Mouse (Mus musculus): ENCODE results near the gene Ranbp10.

The Ranbp10 gene

DNA sequence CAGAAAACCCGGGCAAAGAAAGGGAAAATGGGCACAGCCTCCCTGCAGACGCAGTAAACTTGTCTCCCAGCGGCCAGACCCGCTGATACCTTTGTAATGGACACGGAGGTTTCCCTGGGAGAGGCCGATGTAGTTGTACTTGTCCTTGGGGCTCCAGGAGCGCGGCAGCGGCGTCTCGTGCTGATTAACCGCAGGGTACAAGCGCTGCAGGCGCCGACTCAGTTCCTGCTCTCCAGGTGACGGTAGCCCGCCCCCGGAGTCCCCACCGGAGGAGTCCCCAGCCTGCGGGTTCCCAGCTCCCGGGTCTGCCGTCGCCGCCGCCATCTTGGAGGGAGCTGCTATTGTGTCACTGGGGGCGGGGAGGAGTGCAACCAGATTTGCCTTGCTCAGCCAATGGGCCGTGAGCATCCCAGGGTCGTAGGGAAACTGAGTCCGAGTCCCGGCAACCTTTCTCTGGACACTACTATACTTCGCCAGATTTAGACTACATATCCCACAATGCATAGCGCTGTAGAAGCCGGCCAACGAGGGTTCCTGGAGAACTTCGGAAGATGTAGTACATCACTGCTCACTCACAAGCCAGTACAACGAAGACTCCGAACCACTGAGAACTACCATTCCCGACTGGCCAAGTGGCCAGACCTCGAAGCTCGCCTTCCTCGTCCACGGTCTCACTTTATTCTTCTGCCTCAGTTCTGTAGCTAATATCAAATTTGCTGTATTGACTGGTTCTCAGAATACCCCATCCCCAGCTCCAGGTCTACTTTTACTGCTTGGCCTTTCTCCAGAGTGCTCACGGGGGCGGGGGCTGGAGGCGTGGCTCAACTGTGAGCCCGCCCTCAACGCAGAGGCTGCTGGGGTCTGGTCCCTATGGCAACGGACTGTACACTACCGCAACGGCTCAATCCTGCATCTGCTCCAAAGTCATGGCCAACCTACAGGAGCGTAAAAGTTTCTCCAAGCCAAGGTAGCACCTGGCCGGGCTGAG lies at the start of gene Ranbp10, which contains the start of gene Tsnaxip1:
Gene Ranbp10 (minus strand): TSS at position 490 of the 988 bp plus-strand sequence.
Gene Tsnaxip1 (plus strand): TSS at position 871 of the 988 bp plus-strand sequence.
- DNase-seq (ENCODE audit: low spot score), result peak; percentile 99

DNA sequence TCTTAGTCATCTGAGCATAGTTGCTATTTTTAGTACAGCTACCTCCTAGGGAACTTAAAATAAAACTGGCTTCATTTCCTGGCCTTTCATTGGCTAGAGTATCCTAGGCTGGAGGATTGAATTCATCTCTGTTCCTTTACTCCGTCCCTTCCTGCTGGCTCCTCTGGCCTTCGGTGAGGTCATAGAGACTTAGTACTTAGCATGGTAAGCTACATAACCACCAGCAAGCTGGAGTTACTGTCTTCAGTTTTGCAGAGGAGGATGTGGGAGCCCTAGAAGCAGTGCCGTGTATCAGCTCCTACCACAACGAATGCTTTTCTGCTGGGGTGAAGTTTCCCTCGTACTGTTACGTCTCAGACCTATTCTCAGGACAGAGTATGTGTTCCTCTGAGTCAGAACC lies 47.2 kb upstream of the Ranbp10 start:
- DNase-seq (ENCODE audit: low spot score), result no peak

DNA sequence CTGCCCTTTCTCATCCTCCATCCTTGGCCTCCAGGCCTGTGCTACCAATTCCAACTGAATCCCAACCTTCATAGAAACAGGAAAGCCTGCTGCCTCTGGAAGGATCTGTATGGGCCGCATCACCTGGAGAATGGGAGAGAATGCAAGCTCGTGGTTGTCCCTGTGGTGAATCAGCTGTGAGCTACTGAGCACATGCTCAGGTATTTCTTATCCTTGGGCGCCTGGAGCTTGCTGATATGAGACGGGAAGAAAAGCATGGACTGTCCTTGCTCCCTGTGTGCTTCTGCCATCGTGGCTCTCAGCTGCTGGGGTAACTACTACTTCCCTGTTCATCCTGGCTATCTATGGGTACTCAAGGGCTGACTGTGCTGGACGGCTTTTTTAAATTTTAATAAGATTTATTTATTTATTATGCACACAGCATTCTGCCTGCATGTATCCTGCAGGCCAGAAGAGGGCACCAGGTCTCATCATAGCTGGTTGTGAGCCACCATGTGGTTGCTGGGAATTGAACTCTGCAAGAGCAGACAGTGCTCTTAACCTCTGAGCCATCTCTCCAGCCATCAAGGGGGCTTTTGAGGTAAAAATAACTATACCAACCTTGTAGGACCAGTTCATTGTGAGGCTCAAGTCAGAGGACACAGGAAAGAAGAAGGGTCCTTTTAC lies 39.3 kb upstream of the Ranbp10 start:
- DNase-seq (ENCODE audit: low spot score), result peak; percentile 29

DNA sequence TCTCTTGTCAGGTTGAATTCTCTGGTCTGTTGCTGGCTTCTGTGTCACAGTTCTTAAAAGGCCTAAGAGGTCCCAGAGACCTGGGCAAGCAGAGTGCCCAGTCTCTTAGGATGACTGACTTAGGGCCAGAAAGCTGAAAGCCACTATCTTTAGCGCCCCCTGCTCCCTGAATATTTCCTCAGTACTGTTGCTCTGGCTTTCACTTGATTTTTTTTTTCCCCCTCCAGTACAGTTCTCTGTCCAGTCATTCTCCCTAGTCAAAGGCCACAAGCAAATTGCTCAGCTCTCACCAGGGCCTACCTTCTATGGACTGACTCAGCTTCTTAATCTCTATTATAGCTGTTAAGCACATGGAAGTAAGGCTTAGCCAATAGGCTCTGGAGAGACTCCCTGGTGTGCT lies 34.8 kb upstream of the Ranbp10 start:
- DNase-seq (ENCODE audit: low spot score), result peak; percentile 54

DNA sequence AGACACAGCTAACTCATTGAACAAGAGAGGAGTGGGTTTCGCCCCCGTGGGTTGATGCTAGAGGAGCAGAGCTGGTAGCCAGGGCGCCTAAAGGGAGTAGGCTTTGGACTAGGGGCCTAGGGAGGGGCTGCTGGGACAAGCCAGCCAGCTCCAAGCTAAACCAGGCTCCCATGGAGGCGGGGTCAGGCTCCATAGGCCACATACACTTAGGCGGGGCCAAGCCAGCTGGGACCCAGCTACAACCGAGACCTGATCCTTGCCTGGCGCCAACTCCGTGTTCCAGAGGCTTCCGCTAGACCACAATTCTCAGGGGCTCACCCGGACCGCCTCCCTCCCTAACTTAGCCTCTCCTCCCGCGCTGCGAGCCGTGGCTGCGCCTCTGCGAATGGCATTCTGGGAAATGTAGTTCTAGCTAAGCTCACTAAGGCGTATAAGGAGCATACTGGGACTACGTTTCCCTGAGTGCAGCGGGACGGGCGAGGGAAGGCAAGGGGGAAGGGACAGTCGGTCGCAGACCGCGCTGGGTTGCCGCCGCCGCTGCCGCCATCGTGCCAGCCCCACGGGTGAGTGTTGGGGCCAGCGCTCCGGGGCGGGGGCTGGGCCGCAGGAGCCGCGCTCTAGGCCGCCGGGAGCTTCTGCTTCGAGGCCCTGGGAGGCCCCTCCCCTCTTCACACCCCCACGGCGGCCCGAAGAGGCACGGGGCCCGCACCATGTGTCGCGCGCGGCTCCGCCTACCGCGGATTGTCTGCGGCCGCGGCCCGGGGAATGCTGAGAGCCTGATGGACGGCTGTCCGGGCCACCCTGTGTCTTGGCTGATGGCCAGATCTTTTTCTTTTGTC lies 33.2 kb upstream of the Ranbp10 start, which contains the start of gene Nutf2:
Gene Nutf2 (plus strand): TSS at position 438 of the 839 bp plus-strand sequence.
- peak; percentile 100 for DNase-seq (ENCODE audit: low spot score)

DNA sequence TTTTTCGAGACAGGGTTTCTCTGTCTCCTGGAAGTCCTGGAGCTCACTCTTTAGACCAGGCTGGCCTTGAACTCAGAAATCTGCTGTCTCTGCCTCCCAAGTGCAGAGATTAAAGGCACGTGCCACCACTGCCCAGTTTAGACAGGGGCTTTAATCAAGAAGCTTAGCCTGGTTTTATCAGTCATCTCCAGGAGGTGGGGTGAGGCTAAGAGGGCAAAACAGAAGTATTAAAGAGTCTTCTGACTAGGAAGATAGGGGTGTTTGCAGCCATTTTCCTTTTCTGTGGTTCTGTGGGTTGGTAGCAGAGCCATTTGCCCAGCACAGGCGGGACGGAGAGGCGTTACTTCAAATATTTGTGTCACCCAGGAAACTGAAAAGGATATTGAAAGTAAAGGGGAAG lies 32.2 kb upstream of the Ranbp10 start:
- DNase-seq (ENCODE audit: low spot score), result no peak

DNA sequence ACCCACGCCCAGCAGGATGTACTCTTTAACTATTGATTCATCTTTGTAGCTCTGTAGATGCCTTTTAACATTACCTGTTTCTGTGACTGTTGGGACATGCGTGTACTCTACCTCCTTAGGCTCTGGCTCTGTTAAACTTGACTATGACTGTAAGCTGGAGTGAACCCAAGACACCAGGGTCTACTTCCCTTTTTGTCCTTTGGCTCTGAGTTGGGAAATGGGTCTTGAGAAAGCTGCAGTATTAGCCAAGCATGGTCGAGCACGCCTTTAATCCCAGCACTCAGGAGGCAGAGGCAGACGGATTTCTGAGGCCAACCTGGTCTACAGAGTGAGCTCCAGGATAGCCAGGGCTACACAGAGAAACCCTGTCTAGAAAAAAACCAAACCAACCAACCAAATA lies 31.3 kb upstream of the Ranbp10 start:
- no peak for DNase-seq (ENCODE audit: low spot score)

DNA sequence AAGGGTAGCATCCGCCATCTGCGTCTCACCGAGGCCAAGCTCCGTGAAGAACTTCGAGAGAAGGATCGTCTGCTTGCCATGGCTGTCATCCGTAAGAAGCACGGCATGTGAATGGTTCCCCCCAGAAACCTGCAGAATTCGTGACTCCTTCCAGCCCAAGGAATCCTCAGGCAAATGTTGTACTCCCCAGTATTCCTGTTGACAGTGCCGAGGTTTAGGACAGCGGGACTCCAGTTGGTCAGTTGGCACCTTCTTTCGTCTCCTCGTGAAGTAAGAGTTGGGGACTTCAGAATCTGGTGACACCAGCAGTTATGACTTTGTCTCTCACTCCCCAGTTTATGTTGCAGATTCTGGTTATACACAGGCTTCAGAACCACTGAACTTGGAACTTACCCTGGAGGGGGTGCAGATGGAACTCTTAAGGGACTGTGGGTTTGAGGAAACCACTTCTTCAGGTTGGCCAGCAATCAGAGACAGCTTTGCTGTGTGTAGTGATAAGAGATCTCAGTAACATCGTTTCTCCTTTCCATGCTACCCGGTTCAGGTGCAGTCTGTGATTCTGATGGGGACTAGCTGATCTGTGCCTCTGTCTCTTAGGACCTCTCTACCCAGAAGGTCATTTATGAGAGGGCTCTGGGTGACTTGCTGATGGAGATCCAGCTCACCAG lies 29.2 kb upstream of the Ranbp10 start:
- no peak for DNase-seq (ENCODE audit: low spot score)

DNA sequence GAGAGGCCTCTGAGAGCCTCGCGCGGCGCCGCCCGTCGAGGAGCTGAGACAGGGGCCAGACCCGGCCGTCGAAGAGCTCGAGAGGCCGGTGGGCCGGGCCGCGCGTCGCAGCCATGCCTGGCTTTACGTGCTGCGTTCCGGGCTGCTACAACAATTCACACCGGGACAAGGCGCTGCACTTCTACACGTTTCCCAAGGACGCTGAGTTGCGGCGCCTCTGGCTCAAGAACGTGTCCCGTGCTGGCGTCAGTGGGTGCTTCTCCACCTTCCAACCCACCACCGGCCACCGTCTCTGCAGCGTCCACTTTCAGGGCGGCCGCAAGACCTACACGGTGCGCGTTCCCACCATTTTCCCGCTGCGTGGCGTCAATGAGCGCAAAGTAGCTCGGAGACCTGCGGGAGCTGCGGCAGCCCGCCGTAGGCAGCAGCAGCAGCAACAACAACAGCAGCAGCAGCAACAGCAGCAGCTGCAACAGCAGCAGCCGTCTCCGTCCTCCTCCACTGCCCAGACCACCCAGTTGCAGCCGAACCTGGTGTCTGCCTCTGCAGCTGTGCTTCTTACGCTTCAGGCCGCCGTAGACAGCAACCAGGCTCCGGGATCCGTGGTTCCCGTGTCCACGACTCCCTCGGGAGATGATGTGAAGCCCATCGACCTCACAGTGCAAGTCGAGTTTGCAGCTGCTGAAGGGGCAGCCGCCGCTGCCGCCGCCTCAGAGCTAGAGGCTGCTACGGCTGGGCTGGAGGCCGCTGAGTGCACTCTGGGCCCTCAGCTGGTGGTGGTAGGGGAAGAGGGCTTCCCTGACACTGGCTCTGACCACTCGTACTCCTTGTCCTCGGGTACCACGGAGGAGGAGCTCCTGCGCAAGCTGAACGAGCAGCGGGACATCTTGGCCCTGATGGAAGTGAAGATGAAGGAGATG lies 28.4 kb upstream of the Ranbp10 start:
- DNase-seq (ENCODE audit: low spot score), result peak; percentile 63

DNA sequence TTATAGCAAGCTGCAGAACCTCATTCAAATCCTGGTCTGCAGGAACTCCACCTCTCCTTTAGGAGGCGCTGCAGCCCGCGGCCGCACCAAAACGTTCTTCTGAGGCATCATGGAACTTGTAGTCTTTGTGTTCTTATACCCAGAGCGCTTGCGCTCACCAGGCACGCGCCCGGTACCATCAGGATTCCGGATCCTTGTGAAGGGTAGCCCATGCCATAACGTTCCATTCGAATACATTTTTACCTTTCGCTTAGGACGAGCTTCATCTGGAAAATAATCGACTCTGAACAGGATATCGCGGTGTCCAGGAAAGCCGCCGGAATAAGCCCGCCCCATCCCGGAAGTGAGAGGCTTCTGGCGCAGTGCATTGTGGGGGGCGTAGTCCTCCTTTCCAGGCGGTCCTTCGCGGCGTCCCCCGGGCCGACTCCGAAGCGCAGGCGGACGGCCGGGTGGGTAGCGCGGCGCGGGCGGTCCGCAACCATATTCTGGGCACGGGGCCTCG lies 27.6 kb upstream of the Ranbp10 start, which contains the start of gene Thap11:
Gene Thap11 (plus strand): TSS at position 418 of the 502 bp plus-strand sequence.
- DNase-seq (ENCODE audit: low spot score), result peak; percentile 95

DNA sequence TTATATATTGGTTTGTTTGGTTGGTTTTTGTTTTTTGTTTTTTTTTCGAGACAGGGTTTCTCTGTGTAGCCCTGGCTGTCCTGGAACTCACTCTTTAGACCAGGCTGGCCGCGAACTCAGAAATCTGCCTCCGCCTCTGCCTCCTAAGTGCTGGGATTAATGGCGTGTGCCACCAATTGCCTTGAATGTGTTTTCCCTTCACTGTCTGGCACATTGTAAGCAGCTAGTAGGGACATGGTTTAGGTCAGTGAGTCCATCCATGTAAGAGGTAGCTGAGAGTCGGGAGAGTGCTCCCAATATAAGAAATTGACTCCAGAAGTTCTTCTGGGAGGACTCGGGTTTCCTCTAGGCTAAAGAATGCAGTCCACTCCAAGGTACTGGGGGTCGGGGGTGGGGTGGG lies 27.2 kb upstream of the Ranbp10 start:
- DNase-seq (ENCODE audit: low spot score), result peak; percentile 27

DNA sequence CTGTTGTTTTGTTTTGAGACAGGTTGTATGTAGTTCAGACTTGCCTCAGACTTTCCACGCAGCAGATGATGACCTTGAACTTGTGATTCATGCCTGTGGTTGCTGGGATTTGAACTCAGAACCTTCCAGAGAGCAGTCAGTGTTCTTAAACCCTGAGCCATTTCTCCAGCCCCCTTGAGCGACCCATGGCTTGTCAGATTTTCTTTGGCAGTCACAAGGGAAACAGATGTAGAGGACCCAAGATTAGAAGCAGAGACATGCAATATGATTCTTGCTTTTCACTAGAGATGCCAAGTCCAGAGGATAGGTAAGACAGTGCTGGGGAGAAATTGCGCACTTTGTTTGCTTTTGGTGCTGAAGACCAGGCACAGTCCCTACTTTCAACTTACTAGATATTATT lies 26.0 kb upstream of the Ranbp10 start, which contains the start of gene Cenpt:
Gene Cenpt (minus strand): TSS at position 101 of the 400 bp plus-strand sequence.
- no peak for DNase-seq (ENCODE audit: low spot score)

DNA sequence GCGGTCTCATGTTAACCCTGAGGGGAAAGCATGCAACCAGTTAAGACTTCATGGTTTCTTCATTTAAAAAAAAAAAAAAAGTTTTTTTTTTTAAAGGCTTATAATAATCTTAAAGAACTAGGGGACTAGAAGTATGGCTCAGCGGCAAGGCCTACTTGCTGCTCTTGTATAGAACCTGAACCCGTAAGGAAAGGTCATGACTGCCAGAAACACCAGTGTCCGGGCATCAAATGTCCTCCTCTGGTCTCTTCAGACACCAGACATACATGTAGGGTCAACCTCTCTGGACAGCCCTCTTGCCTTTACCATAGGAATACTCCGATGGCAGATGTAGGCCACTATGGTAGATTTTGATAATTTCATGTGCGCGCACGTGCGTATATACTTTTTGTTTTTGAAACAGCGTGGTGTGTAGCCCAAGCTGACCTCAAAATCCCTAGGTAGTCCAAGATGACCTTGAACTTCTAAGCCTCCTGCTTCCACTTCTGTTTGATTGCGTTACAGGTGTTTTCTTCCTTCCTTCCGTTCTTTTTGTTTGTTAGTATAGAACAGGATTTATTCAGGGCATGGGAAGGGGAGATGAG lies 25.1 kb upstream of the Ranbp10 start:
- DNase-seq (ENCODE audit: low spot score), result no peak

DNA sequence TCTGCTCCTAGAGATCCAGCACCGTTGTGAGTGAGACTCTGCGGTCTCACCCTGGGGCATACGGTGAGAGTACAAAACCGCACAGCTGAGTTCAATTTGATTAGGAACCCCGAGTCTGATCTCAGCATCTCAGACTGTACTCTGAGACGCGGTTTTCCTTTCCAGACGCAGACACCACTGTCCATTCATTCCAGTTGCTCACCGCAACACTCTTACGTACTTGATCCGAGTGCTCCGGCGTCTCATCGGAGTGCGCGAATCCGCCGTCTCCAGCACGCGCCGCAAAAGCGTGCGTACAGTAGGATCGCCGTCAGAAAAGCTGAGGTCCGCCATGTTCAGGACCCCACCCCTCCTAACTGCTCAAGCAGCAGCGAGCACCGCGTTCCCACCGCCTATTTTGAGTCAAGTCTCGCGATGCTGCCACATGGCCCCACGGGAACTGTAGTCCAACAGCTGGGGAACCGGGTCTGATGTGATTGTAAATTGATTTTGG lies 24.5 kb upstream of the Ranbp10 start:
- DNase-seq (ENCODE audit: low spot score), result peak; percentile 99

DNA sequence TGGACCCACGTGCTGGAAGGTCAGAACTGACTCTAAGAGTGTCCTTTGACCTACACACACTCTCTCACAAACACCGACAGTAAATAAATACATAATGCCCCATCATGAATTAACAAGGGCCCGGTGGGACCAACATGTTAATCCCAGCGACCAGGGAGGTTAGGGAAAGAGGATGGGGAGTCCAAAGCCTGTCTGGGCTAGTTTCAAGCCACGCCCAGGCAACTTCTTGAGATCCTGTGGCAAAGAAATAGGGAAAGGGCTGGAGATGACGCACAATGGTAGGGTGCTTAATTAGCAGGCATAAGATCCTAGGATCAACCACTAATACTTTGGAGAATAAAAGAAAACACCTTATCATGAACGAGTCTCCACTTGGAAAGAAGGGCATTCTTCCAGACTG lies 23.5 kb upstream of the Ranbp10 start:
- DNase-seq (ENCODE audit: low spot score), result no peak

DNA sequence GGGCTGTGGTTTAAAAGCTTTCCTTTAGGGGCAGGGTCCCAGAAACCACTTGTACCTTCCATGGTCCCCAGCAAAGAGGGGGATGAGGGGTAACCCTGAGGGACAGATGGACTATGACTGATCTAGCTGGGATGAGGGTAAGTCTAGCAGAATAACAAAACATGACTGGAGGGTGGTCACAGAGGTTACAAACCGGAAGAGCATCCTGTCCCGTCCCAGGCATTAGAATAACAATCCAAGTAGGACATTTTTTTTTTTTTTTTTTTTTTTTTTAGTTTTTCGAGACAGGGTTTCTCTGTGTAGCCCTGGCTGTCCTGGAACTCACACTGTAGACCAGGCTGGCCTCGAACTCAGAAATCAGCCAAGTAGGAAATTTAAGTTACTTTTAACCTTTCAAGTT lies 22.9 kb upstream of the Ranbp10 start:
- DNase-seq (ENCODE audit: low spot score), result no peak

DNA sequence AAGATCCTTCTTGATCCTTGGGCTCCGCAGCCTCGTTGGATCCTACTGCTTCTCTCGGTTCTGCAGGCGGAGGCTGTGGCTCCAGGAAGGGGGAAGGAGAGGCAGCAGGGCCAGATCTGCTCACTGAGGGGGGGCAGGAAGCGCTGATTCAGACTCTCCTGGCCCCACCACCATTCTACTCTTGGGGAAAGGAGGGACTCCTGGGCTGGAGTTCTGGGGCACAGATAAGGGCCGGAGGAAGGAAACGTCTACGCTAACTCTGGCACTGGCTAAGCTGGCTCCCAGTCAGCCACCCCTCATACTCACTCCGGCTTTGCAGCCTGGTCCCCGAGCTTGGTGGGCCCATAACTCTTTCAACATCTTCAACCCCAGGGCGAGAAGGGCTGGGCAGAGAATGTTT lies 19.5 kb upstream of the Ranbp10 start:
- no peak for DNase-seq (ENCODE audit: low spot score)

DNA sequence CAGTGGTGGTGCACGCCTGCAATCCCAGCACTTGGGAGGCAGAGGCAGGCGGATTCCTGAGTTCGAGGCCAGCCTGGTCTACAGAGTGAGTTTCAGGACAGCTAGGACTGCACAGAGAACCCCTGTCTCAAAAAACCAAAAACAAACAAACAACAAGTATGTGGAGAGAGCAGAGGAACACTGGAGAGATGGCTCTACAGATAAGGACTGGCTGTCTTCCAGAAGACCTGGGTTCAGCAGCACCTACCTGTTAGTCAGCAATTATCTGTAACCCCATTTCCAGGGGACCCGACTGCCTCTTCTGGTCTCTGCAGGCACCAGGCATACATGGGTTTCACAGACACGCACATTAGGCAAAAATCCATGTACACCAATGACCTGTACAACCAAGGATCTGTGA lies 12.1 kb upstream of the Ranbp10 start:
- no peak for DNase-seq (ENCODE audit: low spot score)

DNA sequence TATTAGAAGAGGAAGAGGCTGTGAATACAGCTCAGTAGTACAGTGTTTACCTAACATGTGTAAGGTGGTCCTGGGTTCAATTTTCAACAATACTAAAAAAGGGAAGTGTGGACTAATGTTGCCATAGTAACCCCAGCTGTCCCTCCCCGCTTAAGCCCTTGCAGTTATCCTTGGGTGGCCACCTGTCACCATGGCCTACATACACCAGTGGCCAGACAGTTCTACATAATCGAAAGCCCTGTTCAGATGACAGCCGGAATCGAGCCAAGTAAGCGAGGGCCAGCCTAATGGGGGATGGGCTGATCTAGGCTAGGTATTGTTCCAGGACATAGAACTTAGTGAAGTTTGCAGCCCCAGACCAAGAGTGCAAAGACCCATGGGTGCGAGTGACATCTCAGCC lies 9.8 kb upstream of the Ranbp10 start:
- DNase-seq (ENCODE audit: low spot score), result no peak
